Comparison of ENCODE assay signal across 10 mouse cellular contexts in genomic region chr9:102650637-102651036, GRCm38 (mm10). TPM values are rescaled to one million over a fixed set of nuclear protein-coding genes. Genes with fewer than 3 reads are reported as not detected.
DNase-seq lines count a peak whose midpoint lies in the region; ATAC-seq and TF ChIP-seq lines count a peak whose summit lies in the region.
"Had no signal": no experiment of that assay in that cellular context is flagged by ENCODE, and none has a peak within 500 bp of the region (broad histone marks: within the 10 kb centered on the region; RNA-seq: fewer than 3 reads in every experiment).

No protein-coding gene starts in this region.

- WGBS in lung, embryonic 15.5 days = 25% methylated on average over 7 of the region's 7 CpGs
- WGBS in forebrain, embryonic 11.5 days = 55% methylated on average over 7 of the region's 7 CpGs
- WGBS in hindbrain, embryonic 14.5 days = 13% methylated on average over 7 of the region's 7 CpGs
- 32% methylated on average over 7 of the region's 7 CpGs for WGBS in small intestine, adult 2 months

- H3K36me3 ChIP-seq in lung, embryonic 15.5 days = no peaks in the 10 kb centered on the region
- H3K36me3 ChIP-seq in forebrain, embryonic 11.5 days (ENCODE audit: control insufficient read depth, insufficient read depth, low read length) = no peaks in the 10 kb centered on the region
- no peaks in the 10 kb centered on the region for H3K36me3 ChIP-seq in hindbrain, embryonic 14.5 days (replicated peaks; ENCODE audit: control insufficient read depth, insufficient read depth)
- no peaks in the 10 kb centered on the region for H3K36me3 ChIP-seq in small intestine, adult 2 months (ENCODE audit: control insufficient read depth, insufficient read depth, low read length)
- H3K36me3 ChIP-seq: liver, embryonic 13.5 days had no signal

- peaks cover 31% of the 10 kb centered on the region for H3K4me1 ChIP-seq in lung, embryonic 15.5 days
- H3K4me1 ChIP-seq in forebrain, embryonic 11.5 days (replicated peaks; ENCODE audit: control insufficient read depth, insufficient read depth, low read length) = peaks cover 5% of the 10 kb centered on the region; the same call in 1 of the 2 replicates
- H3K4me1 ChIP-seq in hindbrain, embryonic 14.5 days (replicated peaks; ENCODE audit: control insufficient read depth, insufficient read depth, low read length) = peaks cover 25% of the 10 kb centered on the region
- peaks cover 20% of the 10 kb centered on the region; the same call in 1 of the 2 replicates for H3K4me1 ChIP-seq in small intestine, adult 2 months (ENCODE audit: control insufficient read depth, insufficient read depth, insufficient read length, low read length)
- H3K4me1 ChIP-seq: liver, embryonic 13.5 days had no signal

- no peak overlapping the region for H3K4me2 ChIP-seq in lung, embryonic 15.5 days
- H3K4me2 ChIP-seq in forebrain, embryonic 11.5 days (ENCODE audit: low read depth, low read length, severe bottlenecking) = no peak overlapping the region
- peak overlapping the region; percentile 34; the same call in 1 of the 2 replicates for H3K4me2 ChIP-seq in hindbrain, embryonic 14.5 days (replicated peaks)
- H3K4me2 ChIP-seq: liver, embryonic 13.5 days had no signal

- no peak for DNase-seq in lung, adult 18-20 months
- no peak for DNase-seq in forebrain, embryonic 11.5 days (ENCODE audit: low spot score)
- no peak for DNase-seq in hindbrain, embryonic 14.5 days (ENCODE audit: low spot score)
- no peak for DNase-seq in frontal cortex, postnatal 25 days (ENCODE audit: low spot score in 2 of 2)
- DNase-seq in layer of hippocampus, adult 2 months (ENCODE audit: low spot score in 2 of 2) = no peak
- no peak for DNase-seq in frontal cortex, postnatal 14 days (ENCODE audit: low spot score in 2 of 2)
- DNase-seq: adrenal gland, postnatal 10 days; liver, embryonic 13.5 days had no signal

- H3K9me3 ChIP-seq in lung, embryonic 15.5 days = no peaks in the 10 kb centered on the region
- H3K9me3 ChIP-seq in forebrain, embryonic 11.5 days (ENCODE audit: control insufficient read depth, low read length) = no peaks in the 10 kb centered on the region
- H3K9me3 ChIP-seq in hindbrain, embryonic 14.5 days (ENCODE audit: control insufficient read depth, low read length) = no peaks in the 10 kb centered on the region
- H3K9me3 ChIP-seq: liver, embryonic 13.5 days had no signal

- 0 out of 2 replicates have a peak overlapping the region, but pooled peaks have one; percentile 11 for H3K27ac ChIP-seq in lung, embryonic 15.5 days
- H3K27ac ChIP-seq in forebrain, embryonic 11.5 days (ENCODE audit: low read depth, low read length) = no peak overlapping the region
- H3K27ac ChIP-seq in hindbrain, embryonic 14.5 days = peak overlapping the region; percentile 65
- 0 out of 2 replicates have a peak overlapping the region, but pooled peaks have one; percentile 35 for H3K27ac ChIP-seq in small intestine, adult 2 months (ENCODE audit: insufficient read depth, low read depth, low read length)
- H3K27ac ChIP-seq in layer of hippocampus, adult 2 months = no peak overlapping the region
- H3K27ac ChIP-seq: liver, embryonic 13.5 days had no signal

- H3K9ac ChIP-seq in lung, embryonic 15.5 days = no peak overlapping the region
- no peak overlapping the region for H3K9ac ChIP-seq in forebrain, embryonic 11.5 days (ENCODE audit: low read length)
- peak overlapping the region; percentile 25 for H3K9ac ChIP-seq in hindbrain, embryonic 14.5 days
- H3K9ac ChIP-seq: liver, embryonic 13.5 days had no signal

- no peak for TF ChIP-seq POLR2A in small intestine, adult 2 months (IDR thresholded peaks at IDR 0.05; ENCODE audit: low read depth, low read length)

- no peak for TF ChIP-seq CTCF in small intestine, adult 2 months (IDR thresholded peaks at IDR 0.05; ENCODE audit: extremely low read depth, insufficient read length, insufficient replicate concordance, low read depth, low read length)
- TF ChIP-seq CTCF in layer of hippocampus, adult 2 months (conservative IDR thresholded peaks at IDR 0.05) = no peak

- no peak overlapping the region for H3K4me3 ChIP-seq in lung, embryonic 15.5 days
- no peak overlapping the region for H3K4me3 ChIP-seq in forebrain, embryonic 11.5 days (ENCODE audit: low read depth, low read length)
- H3K4me3 ChIP-seq in hindbrain, embryonic 14.5 days (replicated peaks; ENCODE audit: low read length) = no peak overlapping the region
- H3K4me3 ChIP-seq in small intestine, adult 2 months (ENCODE audit: low read depth, low read length) = no peak overlapping the region
- no peak overlapping the region; the same call in 1 of the 2 replicates for H3K4me3 ChIP-seq in layer of hippocampus, adult 2 months
- H3K4me3 ChIP-seq: liver, embryonic 13.5 days had no signal

- ATAC-seq in lung, embryonic 15.5 days (ENCODE audit: borderline replicate concordance, extremely low read depth, low FRiP score, low TSS enrichment) = 0 out of 2 replicates have a peak, but pooled peaks have one; percentile 13
- ATAC-seq in forebrain, embryonic 11.5 days (replicated peaks; ENCODE audit: low FRiP score) = peak; percentile 18; the same call in 1 of the 2 replicates
- no peak for ATAC-seq in hindbrain, embryonic 14.5 days (ENCODE audit: low FRiP score)

- H3K27me3 ChIP-seq in lung, embryonic 15.5 days = no peaks in the 10 kb centered on the region
- no peaks in the 10 kb centered on the region for H3K27me3 ChIP-seq in forebrain, embryonic 11.5 days (ENCODE audit: control insufficient read depth, insufficient read depth, low read length)
- H3K27me3 ChIP-seq in hindbrain, embryonic 14.5 days (ENCODE audit: control insufficient read depth, insufficient read depth, low read length) = no peaks in the 10 kb centered on the region
- no peaks in the 10 kb centered on the region for H3K27me3 ChIP-seq in small intestine, adult 2 months (ENCODE audit: control insufficient read depth, insufficient read depth, low read length)
- H3K27me3 ChIP-seq: liver, embryonic 13.5 days had no signal

RNA-seq across cellular contexts. Expression of gene Cep63, which starts 24.3 kb away (rescaled TPM):
- 49.9 and 59.8 TPM in 2 replicates for polyA plus RNA-seq in lung, embryonic 15.5 days (2015; fragmentation: Nextera tagmentation; extraction: Ambion mirVana)
- 51.4 and 53.2 TPM in 2 replicates for polyA plus RNA-seq in forebrain, embryonic 11.5 days (2014; fragmentation: Nextera tagmentation; extraction: Ambion mirVana)
- polyA plus RNA-seq in hindbrain, embryonic 14.5 days (2014; fragmentation: Nextera tagmentation; extraction: Ambion mirVana) = 31.3 and 35.7 TPM in 2 replicates
- polyA plus RNA-seq in small intestine, adult 2 months (2012; rRNA removed) = 1.1 and 1.3 TPM in 2 replicates
- total RNA-seq in layer of hippocampus, adult 2 months (2021) = 10 to 100 TPM; 30.9 to 32.4 TPM

RNA-seq across cellular contexts. Expression of gene Anapc13, which starts 24.5 kb away (rescaled TPM):
- 166 and 183 TPM in 2 replicates for polyA plus RNA-seq in lung, embryonic 15.5 days (2015; fragmentation: Nextera tagmentation; extraction: Ambion mirVana)
- 166 and 173 TPM in 2 replicates for polyA plus RNA-seq in forebrain, embryonic 11.5 days (2014; fragmentation: Nextera tagmentation; extraction: Ambion mirVana)
- polyA plus RNA-seq in hindbrain, embryonic 14.5 days (2014; fragmentation: Nextera tagmentation; extraction: Ambion mirVana) = 142 and 184 TPM in 2 replicates
- polyA plus RNA-seq in small intestine, adult 2 months (2012; rRNA removed) = 22.1 and 45.1 TPM in 2 replicates
- 100 to 1,000 TPM in 1 of 2 experiments, 10 to 100 TPM in 1; 99.5 to 106 TPM for total RNA-seq in layer of hippocampus, adult 2 months (2021)

Comparison
In these comparisons a context has a peak if more than half of its experiments do, and no peak if none do; other contexts are left out.
1. H3K27ac ChIP-seq: peak in lung, embryonic 15.5 days (single experiment), hindbrain, embryonic 14.5 days (single experiment) and small intestine, adult 2 months (single experiment); none in forebrain, embryonic 11.5 days (single experiment) and layer of hippocampus, adult 2 months (single experiment).
2. RNA of gene Cep63, which starts 24.3 kb away (polyA plus RNA-seq): 49.9 to 59.8 TPM in lung, embryonic 15.5 days, 51.4 to 53.2 TPM in forebrain, embryonic 11.5 days and 31.3 to 35.7 TPM in hindbrain, embryonic 14.5 days; 1.1 to 1.3 TPM in small intestine, adult 2 months; every median in the first group is over 10 times any median in the second.